Mouse (Mus musculus): ENCODE measurements around the gene Incenp. TPM values are rescaled to one million over a fixed set of nuclear protein-coding genes. Genes with fewer than 3 reads are reported as not detected.

Gene Incenp
- 1 to 10 TPM; 4.2 to 5.7 TPM for total RNA-seq (2021)
- long read RNA-seq, experiment 1, partial matches to known transcripts = 0 of 2 reads
- long read RNA-seq, experiment 1, other reads (novel, unspliced or antisense) = 2 of 2 reads
- long read RNA-seq, experiment 2, partial matches to known transcripts = 0 of 5 reads
- long read RNA-seq, experiment 2, other reads (novel, unspliced or antisense) = 5 of 5 reads

DNA sequence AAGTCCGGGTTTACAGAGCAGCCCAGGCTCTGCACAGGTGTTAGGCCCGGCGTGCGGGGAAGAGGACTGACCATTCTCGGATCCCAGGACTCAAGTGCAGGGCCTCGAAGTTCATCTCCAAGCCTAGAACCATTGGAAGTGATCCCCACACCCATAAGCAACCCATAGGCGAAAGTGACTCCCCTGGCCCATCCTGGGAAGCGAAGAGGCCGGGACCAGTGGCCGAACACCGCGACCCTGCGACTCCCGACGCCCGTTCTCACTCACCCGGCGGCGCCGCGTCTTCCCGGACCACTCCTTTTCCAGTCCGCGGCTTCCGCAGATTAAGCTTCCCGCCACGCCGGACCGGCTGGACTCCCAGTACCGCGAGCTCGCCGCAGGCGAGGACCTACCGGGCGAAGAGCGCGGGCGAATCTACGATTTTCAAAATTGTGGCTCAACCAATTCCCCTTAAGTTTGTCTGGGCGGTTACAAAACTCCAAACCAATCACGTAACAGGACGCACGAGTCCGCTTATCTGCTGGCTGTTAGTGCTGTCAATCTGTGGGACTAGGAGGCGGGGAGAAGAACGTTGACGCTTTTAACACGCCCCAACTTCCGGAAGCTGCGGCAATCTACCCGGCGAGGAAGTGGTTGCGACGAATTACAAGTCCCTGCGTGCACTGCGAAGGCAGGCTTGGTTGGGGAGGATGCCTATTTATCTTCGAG lies at the start of gene Incenp:
TSS of gene Incenp (minus strand) at position 480 of the 708 bp plus-strand sequence.
- DNase-seq = peak; percentile 96 to 98

DNA sequence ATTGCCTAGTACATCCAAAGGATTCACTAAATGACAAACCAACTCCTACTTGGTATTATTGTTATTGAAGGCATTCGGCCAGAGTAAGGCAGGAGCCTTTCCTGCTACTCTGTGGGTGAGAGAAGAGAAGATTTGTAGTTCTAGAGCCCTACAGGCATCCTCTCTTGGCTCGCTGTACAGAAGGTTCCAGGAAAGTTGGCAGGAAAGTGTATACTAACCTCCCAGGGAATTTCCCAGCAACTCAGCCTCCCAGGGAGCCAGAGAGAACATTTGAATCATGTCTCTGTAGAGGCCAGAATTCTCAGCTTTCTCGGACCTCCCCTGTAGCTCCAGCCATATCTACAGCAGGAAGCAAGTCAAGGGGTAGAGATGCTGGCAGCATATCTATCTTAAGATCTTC lies 47.6 kb upstream of the Incenp start:
- peak; percentile 71 to 84 for DNase-seq

DNA sequence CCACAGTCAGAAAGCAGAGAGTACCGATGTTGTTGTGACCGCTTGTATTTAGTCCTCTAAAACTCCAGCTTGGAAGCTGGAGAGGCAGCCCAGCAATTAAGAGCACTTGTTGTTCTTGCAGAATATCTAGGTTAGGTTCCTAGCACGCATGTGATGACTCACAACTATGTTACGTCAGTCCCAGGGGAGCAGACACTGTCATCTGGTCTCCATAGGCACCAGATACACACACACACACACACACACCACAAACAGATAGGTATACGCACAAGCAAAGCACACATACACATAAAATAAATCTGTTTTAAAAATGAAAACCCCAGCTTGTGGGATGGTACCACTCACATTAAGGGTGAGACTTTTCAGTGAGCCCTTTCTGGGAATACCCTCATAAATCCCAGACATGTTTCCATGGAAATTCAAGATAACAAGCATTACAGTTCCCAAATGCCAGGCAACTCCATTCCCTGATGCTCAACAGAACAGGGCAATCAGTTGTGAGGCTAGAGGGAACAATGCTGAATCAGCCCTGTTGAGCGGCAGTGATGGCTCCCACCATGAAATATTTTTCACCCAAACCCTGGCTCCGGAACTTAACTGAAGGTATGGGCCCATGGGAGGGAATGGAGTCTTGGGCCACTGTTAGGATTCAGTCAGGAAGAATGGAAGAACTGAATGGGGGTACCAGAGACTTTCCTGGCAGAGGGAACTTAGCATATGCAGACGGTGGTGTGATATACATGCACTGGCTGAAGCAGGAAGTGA lies 46.6 kb upstream of the Incenp start:
- DNase-seq = peak; percentile 62 to 69

DNA sequence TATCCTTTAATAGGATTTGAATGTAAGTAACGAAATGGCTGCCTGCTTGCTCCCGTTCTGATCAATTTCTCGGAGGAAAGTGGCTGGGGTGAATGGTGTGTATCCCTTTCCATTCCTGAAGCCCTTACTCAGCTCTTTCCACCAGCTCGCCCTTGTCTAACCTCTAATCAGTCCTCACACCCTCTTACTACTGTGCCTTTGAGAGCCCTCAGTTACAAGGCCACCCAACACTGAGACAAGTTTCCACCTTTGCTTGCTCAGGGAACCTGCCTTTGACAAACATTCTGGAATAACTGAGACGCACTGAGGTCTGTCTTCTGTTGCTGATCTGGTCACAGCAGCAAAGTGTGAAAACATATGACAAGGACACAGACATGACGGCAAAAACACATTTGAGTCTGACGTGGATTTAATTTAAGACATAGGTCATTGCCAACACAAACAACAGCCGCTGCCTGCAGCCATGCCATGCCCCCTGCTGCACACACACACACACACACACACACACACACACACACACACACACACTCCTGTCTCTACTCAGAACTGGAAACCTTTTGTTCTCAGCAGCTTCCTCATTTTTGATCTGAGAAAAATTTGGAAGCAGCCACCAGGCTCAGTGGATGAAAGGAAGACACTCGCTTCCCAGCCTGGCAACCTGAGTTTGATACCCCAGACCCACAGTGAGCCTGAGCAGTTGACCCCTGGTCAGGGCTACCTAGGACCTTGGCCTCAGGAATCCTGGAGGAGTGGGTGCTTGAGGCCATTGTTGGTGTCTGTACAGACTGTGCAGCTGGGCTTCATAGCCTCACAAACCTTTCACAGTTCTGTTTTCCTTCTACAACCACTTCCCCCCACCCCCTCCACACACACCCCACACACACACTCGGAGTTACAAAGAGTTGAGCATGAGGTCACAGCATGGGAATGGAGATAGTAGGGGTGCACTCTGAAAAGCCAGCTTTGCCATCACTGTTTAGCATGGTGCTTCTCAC lies 43.5 kb upstream of the Incenp start:
- DNase-seq = peak in 1 of 2 experiments; percentile 48

DNA sequence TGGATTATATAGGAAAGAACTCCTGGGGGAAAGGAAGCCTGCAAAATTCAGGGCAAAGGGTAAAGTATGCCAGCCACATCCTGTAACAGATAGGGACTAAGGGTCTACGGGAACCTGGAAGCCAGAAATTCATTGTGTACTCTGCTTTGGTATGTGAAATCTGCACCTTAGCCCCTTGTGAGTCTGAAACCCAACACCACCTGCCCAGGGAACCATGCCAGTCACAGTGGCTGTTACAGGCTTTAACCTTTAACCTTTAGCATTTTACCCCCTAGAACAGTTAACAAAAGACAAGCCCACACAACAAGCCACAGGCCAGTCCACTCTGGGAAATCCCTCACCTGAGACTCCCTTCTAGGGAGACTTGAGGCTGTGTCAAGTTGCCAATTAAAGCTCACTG lies 42.5 kb upstream of the Incenp start:
- DNase-seq = no peak

DNA sequence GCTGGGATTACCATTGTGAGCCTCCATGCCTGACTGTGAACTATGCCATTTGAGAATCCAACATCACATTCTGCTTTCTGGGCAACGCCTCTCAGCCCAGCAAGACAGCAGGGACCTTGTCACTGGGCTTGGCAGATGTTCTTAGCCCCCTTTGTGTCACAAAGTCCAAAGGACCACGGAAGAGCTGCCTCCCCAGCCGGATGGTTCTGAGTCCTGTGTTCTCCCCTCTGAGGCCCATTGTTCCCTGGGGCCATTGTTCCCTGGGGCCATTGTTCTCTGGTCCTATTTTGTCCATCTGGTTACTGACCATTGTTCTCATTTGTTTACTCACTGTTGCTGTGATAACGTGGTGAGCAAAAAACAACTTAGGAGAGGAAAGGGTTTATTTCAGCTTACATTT lies 41.6 kb upstream of the Incenp start:
- DNase-seq = no peak

DNA sequence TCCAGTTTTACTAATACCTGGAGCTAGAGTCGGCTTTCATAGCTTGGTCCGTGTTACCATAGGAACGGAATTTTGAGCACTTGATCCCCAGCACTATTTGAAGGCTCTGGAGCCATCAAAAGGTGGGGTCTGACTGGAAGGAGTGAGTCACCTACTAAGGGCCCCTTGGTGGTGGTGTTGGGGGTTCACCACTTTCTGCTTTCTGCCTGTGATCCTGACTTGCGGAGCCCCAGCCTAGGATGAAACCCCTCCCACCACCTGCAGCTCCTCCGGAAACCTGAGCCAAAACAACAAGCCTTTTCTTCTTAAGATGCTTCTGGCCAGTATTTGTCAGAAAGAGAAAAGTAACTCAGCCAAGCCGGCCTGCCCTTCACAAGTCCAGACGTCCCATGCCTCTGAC lies 40.5 kb upstream of the Incenp start:
- no peak for DNase-seq

DNA sequence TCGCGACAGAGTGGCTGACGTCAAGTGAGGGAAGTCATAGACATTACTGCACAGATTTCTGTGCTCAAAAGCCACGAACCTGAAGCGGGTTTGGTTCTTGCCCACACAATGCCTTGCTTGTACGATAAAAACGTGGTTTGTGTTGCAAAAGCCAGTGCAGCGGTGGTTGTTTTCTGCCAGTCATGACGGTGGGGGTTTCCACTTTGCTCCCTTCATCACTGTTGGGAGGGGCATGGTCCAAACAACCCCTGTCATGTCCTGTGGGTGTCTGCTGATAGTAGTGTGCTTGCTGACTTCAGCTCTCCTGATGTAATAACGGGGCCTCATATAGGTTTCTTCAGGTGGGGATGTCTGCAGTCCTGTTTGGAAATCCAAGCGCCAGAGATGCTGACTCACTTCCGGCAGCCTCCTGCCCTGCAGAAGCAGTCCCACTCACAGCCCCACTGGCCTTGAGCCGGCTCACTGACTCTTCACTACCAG lies 39.5 kb upstream of the Incenp start:
- DNase-seq = peak; percentile 59 to 71

DNA sequence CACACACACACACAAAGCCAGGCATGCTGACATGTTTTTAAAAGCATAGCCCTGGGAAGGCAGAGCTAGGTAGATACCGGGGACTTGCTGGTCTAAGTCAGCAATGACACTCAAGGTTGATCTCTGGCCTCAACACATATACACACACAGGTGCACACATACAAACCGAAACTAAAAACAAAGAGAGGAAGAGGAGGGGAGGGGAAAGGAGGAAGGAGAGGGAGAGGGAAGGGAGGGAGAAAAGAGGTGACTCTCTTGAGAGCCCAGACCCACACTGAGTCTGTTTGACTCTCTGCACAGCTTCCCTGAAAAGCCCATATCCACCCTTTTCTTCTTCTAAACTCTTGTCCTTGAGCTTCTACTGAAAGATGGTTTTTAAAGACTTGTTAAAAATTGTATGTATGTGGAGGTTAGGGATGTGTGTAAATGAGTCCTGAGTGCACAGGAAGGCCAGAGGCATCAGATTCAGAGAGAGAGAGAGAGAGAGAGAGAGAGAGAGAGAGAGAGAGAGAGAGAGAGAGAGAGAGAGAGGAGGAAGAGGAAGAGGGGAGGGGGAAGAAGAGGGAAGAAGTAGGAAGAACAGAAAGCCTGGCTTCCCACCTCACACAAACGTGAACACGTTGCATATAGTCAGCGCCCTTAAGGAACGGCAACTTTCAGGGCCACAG lies 38.9 kb upstream of the Incenp start:
- DNase-seq = no peak

DNA sequence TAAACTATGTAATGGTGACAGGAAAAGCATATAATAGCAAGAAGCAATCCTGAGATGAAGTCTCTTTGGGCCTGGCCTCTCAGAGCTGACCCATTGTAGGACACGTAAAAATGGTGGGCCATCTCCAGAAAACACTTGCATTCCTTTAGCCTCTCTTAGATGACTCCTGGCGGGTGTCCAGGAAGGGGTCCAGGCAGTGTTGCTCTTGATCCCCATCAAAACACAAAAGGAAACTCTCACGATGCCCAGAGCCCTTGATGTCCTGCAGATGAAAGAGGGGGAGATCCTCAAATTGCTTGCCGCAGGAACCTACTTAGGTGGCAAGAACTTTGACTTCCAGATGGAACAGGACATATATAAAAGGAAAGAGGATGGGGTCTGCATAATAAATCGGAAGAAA lies 38.1 kb upstream of the Incenp start:
- no peak for DNase-seq

DNA sequence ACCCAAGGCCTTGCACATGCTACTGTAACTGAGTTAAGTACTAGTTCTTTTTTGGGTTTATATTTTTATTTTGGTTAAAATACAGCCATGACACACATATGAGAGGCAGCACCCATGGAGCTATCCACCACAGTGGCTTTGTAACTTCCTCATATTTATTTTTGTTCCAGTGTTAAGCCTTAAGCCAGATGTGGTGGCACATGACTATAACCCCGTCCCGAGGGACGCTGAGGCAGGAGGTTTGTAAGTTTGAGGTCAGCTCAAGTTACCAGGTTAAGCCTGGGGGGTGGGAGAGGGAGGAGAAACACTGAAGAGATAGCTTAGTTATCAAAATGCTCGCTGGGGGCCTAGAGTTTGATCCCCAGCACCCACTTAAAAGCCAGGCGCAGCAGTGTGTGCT lies 37.2 kb upstream of the Incenp start:
- DNase-seq = peak in 1 of 2 experiments; percentile 47

DNA sequence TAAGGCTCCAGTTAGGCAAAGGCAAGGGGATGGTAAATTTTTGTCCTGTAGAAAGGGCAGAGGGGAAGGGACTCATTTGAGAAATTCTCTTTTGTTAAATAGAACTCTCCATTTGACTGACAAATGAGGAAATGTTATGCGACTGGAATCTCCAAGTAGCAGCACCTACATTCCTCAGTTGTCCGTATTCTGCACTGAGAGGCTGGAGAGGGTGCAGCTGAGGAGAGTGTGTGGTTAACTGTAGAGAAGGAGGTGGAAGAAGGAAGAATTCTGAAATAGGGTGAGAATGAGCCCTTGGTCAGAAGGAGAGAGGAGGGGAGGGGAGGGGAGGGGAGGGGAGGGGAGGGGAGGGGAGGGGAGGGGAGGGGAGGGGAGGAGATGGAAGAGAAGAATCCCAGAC lies 34.6 kb upstream of the Incenp start:
- no peak for DNase-seq

DNA sequence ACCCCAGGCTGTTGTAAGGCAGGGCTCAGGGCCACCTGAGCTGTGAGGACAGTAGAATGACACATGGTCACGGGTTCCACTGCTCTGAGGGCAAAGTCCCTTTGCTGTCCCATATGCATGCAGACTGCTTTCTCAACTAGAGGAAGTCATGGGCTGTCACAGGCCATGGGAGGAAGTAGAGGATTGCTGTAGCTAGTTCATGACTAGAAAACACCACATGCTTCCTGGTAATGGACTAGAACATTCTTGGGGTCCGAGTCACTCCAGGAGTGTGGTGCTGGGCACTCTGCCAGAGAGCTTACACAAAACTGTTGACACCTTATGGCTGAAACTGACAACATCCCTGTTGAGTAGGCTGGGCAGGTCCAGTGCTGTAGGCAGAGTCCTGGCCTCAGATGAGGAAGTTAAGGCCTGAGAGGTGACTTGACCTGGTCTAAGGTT lies 31.8 kb upstream of the Incenp start:
- DNase-seq = peak in 1 of 2 experiments; percentile 45

DNA sequence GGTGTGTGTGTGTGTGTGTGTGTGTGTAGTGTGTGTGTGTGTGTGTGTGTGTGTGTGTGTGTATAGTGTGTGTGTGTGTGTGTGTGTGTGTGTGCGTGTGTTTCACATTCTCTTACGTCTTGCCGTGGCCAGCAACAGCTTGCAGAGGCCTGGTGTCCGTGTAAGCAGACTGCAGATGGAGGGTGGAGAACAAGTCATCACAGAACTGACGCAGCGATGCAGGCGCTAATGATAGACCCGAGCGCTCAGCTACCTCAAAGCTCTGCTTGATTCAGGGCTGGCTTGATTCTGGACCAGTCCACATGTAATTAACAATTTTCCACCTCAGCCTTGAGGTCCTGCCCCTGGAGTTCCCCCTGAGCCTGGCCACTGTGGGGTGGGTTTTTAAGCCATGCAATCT lies 28.7 kb upstream of the Incenp start:
- DNase-seq = no peak

DNA sequence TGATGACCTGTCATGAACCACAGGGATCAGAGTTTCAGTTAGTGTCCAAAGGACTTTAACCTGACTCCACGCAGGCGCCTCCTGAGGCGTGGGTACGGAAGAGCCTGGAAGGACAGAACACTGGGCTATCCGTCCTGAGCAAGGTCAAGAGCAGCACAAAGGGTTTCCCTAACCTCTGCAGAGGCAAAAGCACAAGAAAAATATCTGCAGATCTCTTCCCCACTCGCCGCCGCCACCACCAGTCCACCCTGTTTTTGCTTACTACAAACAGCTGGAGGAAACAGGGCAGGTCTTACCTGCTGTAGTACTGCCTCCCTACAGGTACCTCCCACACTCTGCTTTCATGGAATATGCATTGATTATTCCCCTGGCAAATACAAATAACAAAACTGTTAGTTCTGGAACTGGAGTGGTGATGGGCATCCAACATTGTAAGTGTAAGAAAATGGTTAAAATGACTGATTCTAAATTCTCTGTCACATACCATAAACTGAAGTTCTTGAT lies 25.5 kb upstream of the Incenp start:
- DNase-seq = no peak

DNA sequence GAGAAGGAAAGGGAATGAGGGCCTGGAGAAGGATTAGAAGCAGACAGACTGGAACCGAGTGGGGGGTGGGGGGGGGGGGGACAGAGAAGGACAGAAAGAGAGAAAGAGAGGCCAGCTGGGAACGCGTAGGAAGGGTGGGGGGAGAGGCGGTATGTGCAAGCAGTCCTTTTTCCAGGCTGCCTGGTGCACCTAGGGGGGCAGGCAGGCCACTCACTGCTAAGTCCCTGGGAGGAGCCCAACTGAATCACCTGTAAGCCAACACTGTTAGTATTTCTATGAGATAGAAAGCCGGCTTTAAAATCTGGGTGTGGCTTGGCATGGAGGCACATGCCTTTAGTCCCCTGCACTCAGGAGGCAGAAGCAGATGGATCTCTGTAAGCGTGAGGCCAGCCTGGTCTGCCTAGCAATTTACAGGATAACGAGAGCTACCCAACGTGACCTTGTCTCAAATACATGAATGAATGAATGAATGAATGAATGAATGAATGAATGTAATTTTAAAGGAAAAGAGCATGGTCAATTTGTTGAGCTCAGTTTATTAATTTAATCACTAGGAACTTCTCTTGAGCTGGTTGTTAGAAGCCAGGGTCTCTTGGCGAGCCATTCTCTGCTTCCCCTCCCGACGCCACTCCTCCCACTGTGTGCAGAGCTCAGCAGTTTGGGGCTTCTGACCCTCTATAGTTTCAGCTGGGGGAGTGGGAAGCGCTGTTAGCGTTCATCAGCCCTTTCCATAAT lies 24.9 kb upstream of the Incenp start:
- DNase-seq = no peak

DNA sequence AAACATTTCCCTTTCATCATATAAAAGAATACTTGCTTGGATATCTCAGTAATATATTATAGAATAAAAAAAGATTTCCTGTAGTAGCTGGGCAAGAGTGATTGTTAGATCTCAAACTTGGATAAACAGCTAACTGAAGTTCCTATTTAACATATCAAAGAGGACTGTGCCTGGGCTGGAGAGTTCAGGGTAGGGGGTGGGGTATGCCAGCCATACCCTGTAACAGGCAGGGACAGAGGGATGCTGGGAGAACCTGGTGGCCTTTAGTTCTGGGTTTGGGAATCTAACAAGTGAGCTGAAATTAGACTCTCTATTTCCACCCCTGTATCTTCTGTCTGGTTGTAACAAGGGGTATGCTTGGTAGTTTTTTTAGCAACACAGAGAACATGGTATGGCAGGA lies 23.7 kb upstream of the Incenp start:
- DNase-seq = no peak

DNA sequence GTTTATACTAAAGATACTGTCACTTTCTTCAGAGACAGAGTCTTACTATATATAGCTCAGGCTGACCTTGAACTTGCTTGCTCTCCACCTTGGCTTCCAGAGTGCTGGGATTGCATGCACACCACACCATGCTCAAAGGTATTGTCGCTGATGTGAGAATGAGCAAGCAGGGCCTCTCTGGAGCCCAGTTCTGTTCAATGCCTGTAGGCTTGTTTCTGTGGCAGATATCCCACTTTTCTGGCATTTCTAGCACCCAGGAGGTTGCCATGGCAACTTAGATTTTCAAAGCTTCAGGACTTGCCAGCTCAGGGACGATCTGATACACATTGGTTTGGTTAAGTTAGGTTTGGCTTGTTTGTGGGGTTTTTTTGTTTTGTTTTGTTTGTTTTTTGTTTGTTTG lies 22.9 kb upstream of the Incenp start:
- no peak for DNase-seq

DNA sequence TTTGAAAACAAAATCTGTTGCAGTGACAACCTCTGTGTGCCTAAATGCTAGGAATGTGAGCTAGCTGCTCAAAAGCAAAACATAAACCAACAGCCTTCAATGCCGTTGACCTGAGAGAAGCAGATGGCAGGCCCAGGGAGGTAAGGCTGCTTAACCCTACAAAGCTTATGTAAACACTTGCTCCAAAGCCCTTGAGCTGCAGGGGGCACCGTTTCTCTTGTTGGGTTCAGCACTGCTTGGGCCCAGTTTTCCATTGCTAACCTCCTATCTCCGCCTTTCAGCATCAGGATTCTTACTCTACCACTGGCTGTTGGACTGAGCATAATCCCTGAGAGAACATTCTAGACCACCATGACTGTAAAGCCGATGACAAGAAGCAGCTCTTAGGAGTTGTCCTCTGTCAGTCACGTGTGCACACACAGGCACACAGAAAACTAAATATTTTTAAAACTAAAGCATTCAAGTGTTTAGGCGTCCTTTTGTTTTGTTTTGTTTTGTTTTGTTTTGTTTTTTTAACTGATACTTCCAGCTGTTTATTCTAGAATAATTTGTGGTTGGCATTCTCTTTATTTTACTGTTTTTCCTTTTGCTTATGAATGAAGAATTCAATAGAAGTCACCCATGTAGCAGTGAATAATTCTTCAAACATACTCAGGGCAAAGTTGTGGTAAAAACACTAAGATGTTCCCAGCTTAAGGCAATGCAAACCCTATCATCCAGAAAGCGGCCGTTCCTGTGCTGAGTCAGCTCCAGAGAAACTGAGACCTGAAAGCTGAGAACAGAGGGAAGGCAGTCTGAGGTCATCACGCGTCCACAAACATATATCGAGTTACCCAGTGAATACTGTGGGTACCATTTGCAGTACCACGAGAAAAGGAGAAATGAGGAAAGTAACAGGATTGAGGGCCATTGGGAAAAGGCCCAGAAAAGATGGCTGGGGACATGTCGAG lies 21.8 kb upstream of the Incenp start:
- peak; percentile 72 to 82 for DNase-seq

Measured in heart, adult 18-20 months (tissue).